Mouse (Mus musculus) gastrocnemius, adult 8-10 months (tissue): ENCODE data around the gene Cks1b. TPM values are rescaled to one million over a fixed set of nuclear protein-coding genes. Genes with fewer than 3 reads are reported as not detected.
"Not testable (repeated sequence)": the region's sequence is repeated elsewhere in the genome, so short reads cannot be mapped to it uniquely, and the experiment has no call there.

ENCODE experiments used
- DNase-seq, 2 experiments: peaks; one replicate each; pipeline ENCODE4 v3.0.0; 2022; ENCODE audit warnings: low spot score in 2 of 2
- total RNA-seq, 4 experiments: library from RNA; stranded (reverse); gene quantifications; 2 replicates each; pipeline ENCODE4 v1.2.4; 2022

Cks1b gene
- total RNA-seq, 4 experiments from 2014 or later, result 2.3 to 3.4 (median 2.6) TPM

DNA sequence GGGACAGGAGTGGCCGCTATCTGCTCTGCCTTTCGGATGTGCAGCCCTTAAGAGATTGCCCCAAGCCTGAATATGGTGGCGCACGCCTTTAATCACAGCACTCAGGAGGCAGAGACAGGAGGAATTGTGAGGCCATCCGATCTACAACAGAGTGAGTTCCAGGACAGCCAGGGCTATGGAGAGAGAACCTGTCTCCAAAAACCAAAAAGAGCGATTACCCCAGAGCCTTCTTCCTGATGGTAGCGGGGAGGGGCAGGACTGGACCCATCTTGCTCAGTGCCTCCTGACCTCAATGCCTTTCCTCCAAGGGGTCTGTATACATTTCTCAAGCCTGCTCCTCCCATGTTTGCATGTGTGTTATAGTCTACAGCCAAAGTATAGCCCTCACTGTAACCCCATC lies 10.8 kb upstream of the Cks1b start:
- DNase-seq, result not testable (repeated sequence)

DNA sequence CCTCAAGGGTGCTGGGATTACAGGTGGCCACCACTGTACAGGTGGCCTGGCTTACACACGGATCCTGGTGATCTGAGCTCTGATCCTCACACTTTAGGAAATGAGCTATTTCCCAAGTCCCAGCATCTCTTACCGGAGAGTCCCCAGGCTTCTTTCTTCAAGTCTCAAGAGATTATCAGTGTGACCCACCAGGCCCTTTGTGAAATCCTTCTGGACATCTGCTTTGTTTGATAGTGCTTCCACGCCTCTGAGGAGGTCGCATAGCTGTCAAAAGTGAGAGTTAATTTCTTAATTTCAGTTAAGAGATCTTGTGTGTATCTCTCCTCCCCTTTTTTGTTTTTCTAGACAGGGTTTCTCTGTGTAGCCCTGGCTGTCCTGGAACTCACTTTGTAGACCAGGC lies 7.7 kb upstream of the Cks1b start:
- no peak for DNase-seq

DNA sequence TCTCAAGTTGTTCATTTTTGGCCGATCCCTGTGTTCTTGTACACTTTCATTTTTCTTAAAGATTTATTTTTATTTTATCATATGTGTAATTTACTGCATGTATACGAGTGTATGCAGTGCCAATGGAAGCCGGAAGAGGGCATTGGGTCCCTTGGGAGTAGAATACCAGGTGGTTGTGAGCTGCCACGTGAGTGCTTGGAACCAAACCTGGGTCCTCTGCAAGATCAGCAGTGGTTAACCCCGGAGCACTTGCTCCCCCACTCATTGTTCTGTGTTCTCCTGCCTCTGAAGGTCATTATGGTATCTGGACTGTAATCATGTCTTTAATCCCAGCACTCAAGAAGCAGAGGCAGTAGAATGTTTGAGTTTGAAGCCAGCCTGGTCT lies 7.0 kb upstream of the Cks1b start:
- DNase-seq, result peak in 1 of 2 experiments; percentile 1

DNA sequence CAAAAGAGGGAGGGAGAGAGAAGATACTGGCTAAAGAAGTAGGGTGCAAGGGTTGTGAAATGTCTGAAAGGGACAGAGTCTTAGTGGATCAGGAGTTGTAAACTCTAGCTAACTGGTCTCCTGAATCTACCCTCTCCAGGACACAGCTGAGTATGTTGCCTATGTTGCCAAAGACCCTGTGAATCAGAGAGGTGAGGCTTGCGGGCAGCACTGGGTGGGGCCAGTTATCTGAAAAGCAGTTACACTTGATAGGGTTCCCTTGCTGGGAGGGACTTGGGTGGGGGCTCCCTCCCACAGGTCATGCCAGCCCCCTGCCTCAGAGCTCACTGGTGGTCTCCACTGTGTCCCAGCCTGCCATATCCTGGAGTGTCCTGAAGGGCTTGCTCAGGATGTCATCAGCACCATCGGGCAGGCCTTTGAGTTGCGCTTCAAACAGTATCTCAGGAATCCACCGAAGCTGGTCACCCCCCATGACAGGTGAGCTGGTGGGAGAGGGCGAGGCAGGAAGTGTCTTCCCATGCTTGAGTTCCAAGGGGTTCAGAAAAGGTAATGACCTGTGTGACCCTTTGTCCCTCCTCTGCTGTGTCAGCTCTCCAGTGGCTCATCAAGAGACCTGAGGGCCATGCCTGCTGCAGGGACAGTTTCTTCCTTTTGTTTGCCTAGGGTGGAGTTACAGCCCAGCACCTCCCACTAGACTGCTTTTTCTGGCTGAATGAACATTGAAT lies 6.4 kb upstream of the Cks1b start:
- peak in 1 of 2 experiments; percentile 1 for DNase-seq

DNA sequence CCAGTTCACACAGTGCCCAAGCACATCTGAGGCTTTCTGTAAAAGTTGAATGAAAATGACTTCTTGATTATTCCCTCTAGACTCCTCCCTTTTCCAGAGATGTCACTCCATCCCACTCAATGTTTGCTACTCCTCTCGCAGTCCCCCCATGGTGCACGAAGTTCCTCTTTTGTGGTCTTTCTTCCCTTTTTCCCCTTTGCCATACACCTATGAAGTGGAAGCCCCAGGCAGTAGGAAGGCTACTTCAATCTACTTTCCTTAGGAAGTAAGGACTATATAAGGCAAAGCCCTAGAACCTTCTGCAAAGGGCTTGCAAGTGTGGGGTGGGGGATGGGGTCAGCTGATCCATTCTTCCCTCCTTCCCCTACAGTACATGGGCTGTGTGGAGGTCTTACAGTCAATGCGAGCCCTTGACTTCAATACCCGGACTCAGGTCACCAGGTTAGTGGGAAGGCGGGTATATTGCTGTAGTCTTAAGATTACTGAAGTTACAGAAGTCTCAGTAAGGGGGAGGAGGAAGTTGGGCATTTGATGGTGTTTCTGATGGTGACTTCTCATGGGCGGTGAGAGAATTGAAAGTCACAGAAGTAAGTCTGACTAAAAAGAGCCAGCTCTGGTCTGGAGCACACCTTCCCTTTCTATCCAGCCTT lies 4.5 kb upstream of the Cks1b start:
- DNase-seq, result no peak

DNA sequence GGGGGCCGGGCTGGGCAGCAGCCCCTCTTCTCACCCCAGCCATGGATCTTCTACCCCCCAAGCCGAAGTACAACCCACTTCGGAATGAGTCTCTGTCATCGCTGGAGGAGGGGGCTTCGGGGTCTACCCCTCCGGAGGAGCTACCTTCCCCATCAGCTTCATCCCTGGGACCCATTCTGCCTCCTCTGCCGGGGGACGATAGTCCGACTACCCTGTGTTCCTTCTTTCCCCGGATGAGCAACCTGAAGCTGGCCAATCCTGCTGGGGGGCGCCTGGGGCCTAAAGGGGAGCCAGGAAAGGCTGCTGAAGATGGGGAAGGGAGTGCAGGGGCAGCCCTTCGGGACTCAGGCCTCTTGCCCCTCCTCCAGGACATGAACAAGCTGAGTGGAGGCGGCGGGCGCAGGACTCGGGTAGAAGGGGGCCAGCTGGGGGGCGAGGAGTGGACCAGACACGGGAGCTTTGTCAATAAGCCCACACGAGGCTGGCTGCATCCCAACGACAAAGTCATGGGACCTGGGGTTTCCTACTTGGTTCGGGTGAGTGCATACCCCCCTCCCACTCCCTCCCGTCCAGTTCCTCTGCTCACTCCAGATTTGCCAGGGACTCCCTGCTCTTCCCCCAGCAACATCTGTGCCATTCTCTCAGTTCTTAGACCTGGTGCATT lies 3.8 kb upstream of the Cks1b start:
- DNase-seq, result peak in 1 of 2 experiments; percentile 4

DNA sequence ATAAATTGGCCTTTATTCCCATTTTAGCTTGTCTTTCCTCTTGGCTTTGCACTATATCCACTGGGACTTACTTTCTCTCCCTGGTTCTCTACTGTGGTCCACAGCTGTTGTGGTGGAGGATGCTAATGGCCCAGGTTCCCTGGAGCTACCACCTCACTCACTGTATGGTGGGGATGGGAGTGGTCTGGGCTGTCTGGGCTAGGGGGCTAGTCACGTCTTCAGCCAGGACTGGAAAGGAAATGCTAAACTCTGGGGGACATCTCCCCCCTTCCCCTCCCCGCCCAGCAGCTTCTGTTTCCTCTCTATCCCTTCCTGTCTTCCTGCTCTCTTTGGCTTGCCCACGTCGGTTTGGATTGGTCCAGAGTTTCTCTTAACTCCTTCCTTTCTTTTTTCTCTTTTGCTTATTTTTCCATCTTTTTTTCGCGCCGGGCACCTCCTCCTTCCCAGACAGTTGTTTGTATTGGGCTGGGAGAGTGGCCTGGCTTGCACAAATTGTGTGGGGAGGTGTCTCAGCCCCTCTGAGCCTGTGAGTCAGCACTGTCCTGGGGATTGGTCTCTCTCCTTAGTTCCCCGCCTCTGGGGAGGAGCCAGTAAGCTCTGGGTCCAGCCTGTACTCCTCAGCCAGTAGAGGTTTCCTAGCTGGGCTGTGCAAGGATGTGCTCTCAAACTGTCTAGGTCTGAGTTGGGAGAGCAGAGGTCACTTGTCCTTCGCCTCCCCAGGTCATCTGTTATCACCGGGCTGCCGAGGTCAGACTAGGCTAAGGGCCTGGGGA lies 3.0 kb upstream of the Cks1b start:
- peak; percentile 76 to 83 for DNase-seq

DNA sequence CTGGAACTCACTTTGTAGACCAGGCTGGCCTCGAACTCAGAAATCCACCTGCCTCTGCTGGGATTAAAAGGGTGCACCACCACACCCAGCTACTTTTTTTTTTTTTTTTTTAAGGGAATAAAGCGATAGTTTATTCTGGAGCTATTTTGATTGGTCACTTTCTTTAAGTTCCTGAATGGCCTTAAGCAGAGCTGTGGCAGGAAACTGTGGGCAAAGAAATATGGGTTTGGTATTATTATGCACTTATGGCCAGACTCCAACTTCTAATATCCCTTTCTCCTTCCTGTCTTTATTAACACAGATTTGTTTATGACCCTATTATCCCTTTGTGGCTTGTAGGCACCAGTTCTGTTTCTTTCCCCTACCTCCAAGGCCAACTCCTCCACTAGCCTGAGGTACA lies 2.2 kb upstream of the Cks1b start:
- no peak for DNase-seq

DNA sequence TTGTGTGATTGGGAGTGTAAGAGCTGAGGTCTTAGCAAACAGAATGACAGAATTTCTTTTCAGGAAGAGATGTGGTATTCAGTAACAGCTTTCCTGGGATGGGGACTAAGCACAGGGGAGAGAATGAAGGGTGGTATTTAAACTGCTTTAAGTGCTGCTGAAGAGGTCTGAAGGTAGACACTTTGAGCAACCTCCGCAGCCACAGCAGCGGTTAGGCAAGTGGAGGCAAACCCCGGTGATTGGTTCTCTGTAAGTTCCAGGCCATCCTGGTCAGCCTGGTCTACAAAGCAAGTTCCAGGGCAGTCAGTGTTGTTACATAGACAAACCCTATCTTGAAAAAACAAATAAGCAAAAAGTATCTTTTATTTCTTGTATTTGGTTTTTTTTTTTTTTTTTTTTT lies 1.8 kb upstream of the Cks1b start:
- no peak for DNase-seq

DNA sequence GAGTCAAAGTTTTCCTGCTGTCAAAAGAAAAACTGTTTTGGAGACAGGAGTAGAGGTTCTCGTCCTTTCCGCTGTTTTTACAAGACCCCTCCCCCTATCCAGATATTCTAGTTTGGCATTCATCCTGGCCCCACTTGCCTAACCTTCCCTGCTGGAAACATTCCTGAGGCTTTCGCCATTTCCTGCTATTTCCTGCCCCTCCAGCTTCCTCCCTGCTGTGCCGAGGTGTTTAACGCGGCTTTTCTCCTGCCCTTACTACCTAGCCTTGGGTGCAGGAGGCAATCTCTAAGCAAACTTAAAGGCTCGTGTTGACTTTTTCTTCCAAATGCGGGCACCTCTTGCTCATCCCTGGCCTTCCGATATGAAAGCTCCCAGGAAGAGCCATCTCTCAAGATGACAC lies 1.4 kb upstream of the Cks1b start:
- no peak for DNase-seq

DNA sequence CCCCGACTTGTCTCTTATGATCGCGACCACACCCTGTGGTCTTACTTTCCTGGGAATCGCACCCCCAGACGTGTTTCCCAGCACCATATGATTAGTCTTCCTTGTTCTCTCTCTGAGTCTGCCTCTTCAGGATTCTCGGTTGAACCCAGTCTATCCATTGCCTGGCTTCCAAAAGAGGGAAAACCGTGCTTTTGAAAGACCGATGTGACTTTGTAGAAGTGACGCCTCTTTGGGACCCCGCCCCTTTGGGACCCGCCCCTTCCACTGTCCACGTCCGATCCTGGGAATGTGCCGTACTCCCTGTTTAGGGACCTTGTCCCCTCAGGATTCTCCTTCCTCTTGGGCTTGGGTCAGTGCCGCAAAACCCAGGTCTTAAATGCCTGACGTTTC lies 673 bp upstream of the Cks1b start:
- DNase-seq, result peak; percentile 71

DNA sequence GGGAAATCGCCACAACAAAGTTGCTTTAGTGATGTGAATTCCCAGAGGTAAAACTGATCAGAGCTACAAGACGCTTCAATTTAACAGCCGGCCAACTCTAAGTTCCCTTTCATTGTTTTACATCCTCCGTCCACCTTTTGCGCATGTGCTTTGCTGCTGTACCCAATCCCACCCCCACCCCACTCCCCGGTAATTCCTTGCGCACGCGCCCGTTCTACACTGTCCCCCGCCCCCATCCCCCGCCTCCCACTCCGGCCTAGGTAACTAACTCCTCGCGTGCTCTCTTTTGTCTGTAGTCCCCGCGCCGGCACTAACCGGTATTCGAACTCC lies 378 bp downstream of the Cks1b start:
- DNase-seq, result no peak

DNA sequence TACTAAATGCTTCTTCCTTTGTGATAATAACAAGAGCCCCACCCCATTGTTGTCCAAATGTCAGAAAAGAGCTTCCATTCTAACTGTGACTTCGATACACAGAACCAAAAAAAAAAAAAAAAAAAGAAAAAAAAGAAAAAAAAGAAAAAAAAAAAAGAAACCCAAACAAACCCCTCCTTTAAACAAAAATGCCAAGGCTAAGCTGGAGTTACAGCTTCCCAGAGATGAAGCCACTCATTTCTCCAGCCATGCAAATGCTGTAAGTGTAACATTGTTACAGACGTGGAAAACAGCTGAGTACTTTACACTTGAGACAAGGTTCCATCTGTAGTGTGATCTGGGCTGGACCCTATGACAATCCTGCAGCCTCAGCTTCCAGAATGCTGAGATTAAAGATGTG lies 1.1 kb downstream of the Cks1b start:
- DNase-seq, result no peak

DNA sequence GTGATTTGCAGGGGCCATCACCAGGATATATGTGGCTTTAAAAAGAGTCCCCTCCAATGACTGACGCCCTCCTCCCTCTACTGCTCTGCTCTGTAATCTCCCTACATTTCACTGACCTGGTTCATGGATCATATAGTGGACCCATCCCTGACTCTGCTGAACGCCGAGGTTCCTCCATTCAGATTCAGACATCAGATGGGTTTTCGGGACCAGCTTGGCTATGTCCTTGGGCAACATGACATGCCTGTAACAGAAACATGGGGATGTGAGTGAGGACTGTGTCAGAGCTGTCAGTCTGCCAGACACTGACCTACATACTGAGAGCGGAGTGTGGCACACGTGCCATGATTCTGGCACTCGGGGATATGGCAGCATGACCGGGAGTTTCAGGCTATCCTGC lies 2.0 kb downstream of the Cks1b start:
- DNase-seq, result no peak

DNA sequence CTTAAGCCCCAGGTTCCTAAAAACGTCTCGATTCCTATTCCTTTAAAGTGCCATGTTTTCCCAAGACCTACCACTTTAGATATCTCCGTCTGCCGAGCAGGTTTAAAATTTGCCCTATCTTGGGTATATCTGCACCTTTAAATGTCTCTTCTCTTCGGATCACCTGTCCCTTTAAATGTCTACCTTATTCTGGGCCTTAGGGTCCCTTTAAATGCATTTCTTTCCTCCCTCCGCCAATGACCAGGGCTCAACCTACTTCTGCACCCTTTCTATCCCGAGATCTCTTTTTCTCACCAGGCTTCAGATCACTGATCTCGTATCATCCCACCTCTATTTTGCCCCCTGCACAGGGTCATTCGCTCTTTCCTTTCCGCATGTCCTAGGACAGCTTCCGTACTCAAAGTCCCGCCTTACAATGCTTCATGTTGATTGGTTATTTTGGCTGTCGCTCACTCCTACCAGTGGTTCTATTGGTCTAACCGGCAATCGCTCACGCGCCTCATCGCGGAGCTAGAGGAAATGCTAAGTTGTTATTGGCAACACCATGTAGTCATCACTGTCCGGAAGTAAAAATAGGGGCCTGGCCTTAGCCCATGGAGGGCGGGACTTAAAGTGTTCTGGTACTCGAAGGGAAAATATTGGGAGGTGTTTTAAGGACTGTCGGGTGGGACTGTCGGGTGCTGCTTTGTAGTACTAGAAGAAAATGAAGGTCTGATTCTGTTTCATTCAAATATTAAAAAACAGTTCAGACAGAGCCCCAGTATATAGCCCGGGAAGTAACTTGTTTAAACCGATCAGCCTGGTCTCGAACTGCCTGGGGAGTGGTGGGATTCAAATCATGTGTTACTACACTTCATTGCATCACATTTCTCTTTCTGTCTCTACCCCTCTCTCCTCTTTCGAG lies 6.4 kb downstream of the Cks1b start, which contains the start of gene Flad1:
TSS of gene Flad1 (minus strand) at position 381 of the 904 bp plus-strand sequence.
- DNase-seq, result peak; percentile 99

DNA sequence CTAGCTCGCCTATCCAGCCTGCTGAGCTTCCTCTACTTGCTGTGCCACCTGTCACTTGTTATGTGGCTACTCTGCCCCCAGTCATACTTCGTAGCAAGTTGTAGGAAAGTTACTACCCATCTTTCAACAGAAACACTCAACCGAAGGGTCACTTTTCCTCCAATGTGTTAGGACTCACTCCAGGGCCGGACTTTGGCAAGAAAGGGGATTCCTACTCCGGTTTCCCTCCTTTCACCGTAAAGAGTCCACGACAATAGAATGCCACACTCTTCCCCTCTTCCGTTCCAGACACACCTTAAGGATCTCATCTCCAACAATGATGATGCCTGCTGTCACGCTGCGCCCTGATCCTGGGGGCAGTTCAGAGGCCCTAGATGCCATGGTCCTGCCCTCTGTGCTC lies 7.3 kb downstream of the Cks1b start:
- DNase-seq, result no peak

DNA sequence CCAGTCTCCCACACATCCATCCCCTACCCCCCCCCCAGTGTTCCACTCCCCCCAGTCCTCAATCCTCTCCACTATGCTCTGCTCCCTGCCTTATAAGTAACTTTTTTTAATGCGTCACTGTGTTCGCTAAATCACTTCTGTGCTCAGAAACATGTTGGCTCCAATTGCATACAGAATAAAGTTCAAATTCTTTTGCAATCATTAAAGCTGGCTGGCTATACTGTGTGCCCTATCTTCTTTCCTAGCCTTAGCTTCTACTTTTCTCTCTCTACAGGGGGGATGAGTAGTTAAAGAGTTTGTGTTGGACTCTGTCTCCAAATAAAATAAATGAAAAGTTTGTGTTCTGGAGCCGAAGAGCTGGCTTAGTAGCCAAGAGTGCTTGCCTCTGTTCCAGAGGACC lies 8.5 kb downstream of the Cks1b start:
- DNase-seq, result no peak

DNA sequence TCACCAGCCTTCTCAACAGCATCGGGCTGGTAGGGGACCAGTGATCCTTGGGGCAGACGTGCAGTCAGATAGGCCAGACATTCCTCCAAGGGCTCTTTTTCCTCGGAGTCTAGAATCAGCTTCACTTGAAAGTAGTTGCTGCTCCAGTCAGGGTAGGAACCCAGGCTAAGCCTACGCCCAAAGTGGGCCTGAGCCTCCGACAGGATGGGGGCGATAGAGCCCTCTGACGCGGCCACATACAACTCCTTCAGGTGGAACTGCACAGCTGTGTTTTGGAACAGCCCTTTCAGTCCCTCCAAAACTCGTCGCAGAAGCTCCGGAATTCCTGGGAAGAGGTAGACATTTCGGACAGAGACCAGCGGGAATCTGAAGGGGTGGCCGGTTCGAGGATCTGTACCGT lies 9.7 kb downstream of the Cks1b start:
- no peak for DNase-seq

DNA sequence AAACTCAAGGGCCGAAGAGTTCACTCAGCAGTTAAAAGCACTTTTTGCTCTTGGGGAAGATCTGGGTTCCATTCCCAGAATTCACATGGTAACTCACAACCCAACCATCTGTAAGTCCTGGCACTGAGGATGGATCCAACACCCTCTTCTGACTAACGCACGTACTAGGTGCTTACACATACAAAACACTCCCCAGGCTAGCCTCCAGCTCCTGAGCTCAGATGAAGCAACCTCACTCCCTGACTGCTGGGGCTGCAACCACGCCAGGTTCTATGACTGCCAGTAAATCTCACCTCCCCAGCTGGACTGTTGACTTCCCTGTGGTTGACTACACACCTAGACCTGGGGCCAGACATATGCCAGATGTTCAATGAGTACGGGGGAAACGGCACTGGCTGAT lies 11.3 kb downstream of the Cks1b start:
- peak in 1 of 2 experiments; percentile 34 for DNase-seq

DNA sequence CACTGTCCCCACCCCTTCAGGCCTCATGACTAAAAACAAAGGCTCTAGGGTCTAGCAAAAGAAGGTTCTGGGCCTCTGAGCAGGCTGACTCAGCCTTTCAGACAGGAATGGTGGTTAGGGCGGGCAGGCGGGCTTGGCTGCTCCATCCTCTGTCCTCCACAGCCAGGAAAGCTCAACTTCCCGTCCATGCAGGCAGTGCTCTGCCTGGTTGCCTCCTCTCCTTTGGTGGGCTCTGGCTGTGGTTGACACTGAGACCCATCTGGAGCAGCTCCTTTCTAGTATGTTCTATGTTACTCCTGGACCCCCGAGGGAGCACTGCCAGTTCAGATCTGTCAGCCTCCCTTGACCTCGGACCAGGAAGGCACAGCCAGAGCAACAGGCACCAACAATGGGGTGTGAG lies 15.5 kb downstream of the Cks1b start, which contains the start of gene Lenep:
TSS of gene Lenep (minus strand) at position 101 of the 400 bp plus-strand sequence.
- no peak for DNase-seq

DNA sequence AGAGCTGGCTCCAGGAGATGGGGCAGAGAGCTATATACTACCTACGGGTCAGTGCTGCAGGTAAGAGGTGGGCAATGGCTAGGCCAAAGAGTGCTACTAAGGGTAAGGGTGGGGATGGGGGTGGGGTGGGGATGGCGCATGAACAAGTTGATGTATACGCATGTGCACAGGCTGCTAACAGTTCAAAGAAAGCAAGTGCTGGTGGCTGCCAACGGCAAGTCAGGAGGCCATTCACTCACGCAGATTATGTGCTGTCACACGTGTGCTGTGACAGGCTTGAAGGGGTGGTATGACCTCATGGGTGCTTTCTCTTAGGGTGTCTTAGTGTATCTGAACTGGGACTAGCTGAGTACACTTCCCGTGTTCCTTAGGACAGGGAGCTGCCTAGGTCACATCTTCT lies 16.9 kb downstream of the Cks1b start:
- DNase-seq, result no peak
